In the genomic region with DNA sequence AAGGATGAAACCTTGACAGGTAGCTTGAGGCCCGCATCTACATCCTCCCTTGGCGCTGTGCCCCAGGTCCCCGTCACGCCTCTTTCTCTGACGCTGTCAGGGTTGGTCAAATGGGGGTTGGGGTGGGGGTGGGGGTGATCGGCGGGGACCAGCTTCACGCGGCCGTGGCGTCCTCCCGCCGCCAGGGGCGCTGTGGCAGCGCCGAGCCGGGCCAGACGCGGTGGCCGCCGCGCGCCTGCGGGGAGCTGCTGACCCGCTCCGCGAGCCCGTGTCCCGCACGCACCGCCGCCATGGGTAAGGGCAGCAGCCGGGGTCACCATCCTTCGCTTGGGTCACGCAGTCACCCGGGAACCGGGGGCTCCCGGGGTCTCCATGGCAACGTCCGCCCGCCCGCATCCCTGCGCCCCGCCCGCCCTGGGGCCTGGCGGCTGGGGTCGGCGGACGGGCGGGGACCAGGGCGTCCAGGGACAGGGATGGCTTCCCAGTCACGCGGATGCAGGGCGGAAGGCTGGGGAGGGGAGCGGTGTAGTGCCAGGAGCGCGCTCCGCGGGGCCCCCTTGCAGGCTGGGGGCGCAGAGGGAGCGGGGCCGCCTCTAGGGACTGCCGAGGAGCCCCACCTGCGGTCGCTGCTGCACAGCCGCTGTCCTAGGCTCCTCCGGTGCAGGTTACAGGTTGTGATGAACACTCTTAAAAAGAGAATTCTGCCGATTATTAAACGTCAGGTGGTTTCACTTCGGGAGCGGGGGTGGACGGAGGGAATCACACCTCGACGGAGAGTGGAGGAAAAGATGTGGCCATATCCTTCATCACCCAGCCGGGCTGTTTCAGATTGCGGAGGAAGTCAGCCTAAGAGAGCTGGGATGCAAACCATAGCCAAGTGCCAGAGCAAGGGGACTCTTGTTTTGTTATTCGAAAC, we compare ENCODE assay signal across 8 mouse cellular contexts. TPM values are rescaled to one million over a fixed set of nuclear protein-coding genes. Genes with fewer than 3 reads are reported as not detected.
DNase-seq lines count a peak whose midpoint lies in the region; ATAC-seq and TF ChIP-seq lines count a peak whose summit lies in the region.

TSS of gene Rufy2 (plus strand) at position 185 of the 916 bp plus-strand sequence.

- peak within 1 kb of the TSS; percentile 93 for H3K9ac ChIP-seq in hindbrain, embryonic 11.5 days (ENCODE audit: low read depth, low read length)
- peak within 1 kb of the TSS; percentile 63 for H3K9ac ChIP-seq in lung, postnatal 0 days (replicated peaks; ENCODE audit: low read depth)

- H3K9me3 ChIP-seq in hindbrain, embryonic 11.5 days (ENCODE audit: control insufficient read depth, low read length) = no peaks in the 10 kb centered on the region
- H3K9me3 ChIP-seq in lung, postnatal 0 days (ENCODE audit: low read length) = no peaks in the 10 kb centered on the region

- peak; percentile 93 for DNase-seq in NIH3T3 (ENCODE audit: low read depth)
- DNase-seq in cerebellum, adult 9-11 months = peak; percentile 95
- peak; percentile 77 to 93 for DNase-seq in frontal cortex, adult 2 months (ENCODE audit: extremely low spot score in 1 of 2, low spot score in 1 of 2)
- DNase-seq in hindbrain, embryonic 11.5 days (ENCODE audit: low spot score) = peak; percentile 94
- peak; percentile 89 to 92 for DNase-seq in layer of hippocampus, postnatal 10 days (ENCODE audit: low spot score in 2 of 2)
- peak; percentile 78 for DNase-seq in lung, postnatal 0 days (ENCODE audit: low spot score)
- peak; percentile 65 for DNase-seq in ovary, postnatal 10 days (ENCODE audit: low spot score)
- peak; percentile 89 for DNase-seq in thymus, postnatal 0 days (ENCODE audit: low spot score)

- no peak for TF ChIP-seq EP300 in lung, postnatal 0 days (IDR thresholded peaks at IDR 0.05)

- peak within 1 kb of the TSS; percentile 84 for H3K27ac ChIP-seq in hindbrain, embryonic 11.5 days (ENCODE audit: low read depth, low read length)
- peak within 1 kb of the TSS; percentile 47; the same call in 1 of the 2 replicates for H3K27ac ChIP-seq in lung, postnatal 0 days (ENCODE audit: low read length)

- no peaks in the 10 kb centered on the region for H3K27me3 ChIP-seq in hindbrain, embryonic 11.5 days (ENCODE audit: control insufficient read depth, insufficient read depth, low read length)
- H3K27me3 ChIP-seq in lung, postnatal 0 days (replicated peaks; ENCODE audit: insufficient read depth, low read length) = no peaks in the 10 kb centered on the region

- TF ChIP-seq CTCF in lung, postnatal 0 days (IDR thresholded peaks at IDR 0.05) = peak; percentile 60

- peak within 1 kb of the TSS; percentile 90 for H3K4me3 ChIP-seq in hindbrain, embryonic 11.5 days (ENCODE audit: low read depth, low read length)
- H3K4me3 ChIP-seq in lung, postnatal 0 days (ENCODE audit: low read depth, low read length) = peak within 1 kb of the TSS; percentile 90

- H3K4me1 ChIP-seq in hindbrain, embryonic 11.5 days (replicated peaks; ENCODE audit: control insufficient read depth, insufficient read depth, low read length) = no peaks in the 10 kb centered on the region
- peaks cover 3% of the 10 kb centered on the region; the same call in 1 of the 2 replicates for H3K4me1 ChIP-seq in lung, postnatal 0 days (ENCODE audit: insufficient read depth, low read depth, low read length)

- WGBS in hindbrain, embryonic 11.5 days = 1% methylated on average over 58 of the region's 77 CpGs
- WGBS in lung, postnatal 0 days = under 1% methylated on average over 46 of the region's 77 CpGs

- no peaks in the 10 kb centered on the region for H3K36me3 ChIP-seq in hindbrain, embryonic 11.5 days (ENCODE audit: control insufficient read depth, insufficient read depth, low read length)
- no peaks in the 10 kb centered on the region for H3K36me3 ChIP-seq in lung, postnatal 0 days (ENCODE audit: insufficient read depth, low read length)

- H3K4me2 ChIP-seq in hindbrain, embryonic 11.5 days (replicated peaks; ENCODE audit: low read depth, low read length) = peak within 1 kb of the TSS; percentile 55
- peak within 1 kb of the TSS; percentile 82 for H3K4me2 ChIP-seq in lung, postnatal 0 days (replicated peaks; ENCODE audit: low read depth, low read length)

- ATAC-seq in hindbrain, embryonic 11.5 days (ENCODE audit: low FRiP score) = peak; percentile 95
- ATAC-seq in lung, postnatal 0 days = peak; percentile 94

RNA-seq across cellular contexts. Expression of gene Rufy2, which starts in this region (rescaled TPM):
- 71.8 and 77.4 TPM in 2 replicates for polyA plus RNA-seq in frontal cortex, adult 2 months (2012; rRNA removed)
- 24.8 and 35.0 TPM in 2 replicates for polyA plus RNA-seq in hindbrain, embryonic 11.5 days (2014; fragmentation: Nextera tagmentation; extraction: Ambion mirVana)
- 10 to 100 TPM; 67.4 to 76.3 TPM for total RNA-seq in layer of hippocampus, postnatal 10 days (2021)
- polyA plus RNA-seq in lung, postnatal 0 days (2015; fragmentation: Nextera tagmentation; extraction: Ambion mirVana) = 13.9 and 14.5 TPM in 2 replicates
- 17.4 and 23.1 TPM in 2 replicates for polyA plus RNA-seq in thymus, postnatal 0 days (2015; fragmentation: Nextera tagmentation; extraction: Ambion mirVana)

Comparison
In these comparisons a context has a peak if more than half of its experiments do, and no peak if none do; other contexts are left out.
1. Peak in every context shown above with its lines: DNase-seq, ATAC-seq, H3K4me3 ChIP-seq and H3K27ac ChIP-seq.